ENCODE assay signal across 26 mouse cellular contexts in the genomic region with DNA sequence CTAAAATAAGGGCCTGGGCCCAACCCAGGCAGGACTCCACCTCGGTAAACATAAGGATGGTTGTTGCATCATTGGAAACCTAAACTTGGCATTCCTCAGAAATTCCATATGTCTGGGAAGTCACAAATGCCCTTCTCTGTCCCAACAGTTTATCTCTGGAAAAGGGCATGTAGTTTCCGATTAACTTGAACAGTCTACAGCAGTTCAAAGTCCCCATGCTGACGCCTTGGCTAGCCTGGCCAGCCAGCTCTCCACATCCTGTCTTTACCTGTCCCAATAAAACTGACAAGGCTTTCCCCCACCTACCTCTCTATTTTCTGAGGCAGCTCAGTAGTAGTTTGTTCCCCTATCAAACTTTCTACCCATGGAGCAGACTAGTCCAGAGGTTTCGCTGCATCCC.
A peak's percentile ranks its signal among the peaks of the same experiment; 100 is the strongest.
DNase-seq lines count a peak whose midpoint lies in the region; ATAC-seq and TF ChIP-seq lines count a peak whose summit lies in the region.
"Had no signal": no experiment of that assay in that cellular context is flagged by ENCODE, and none has a peak within 500 bp of the region (broad histone marks: within the 10 kb centered on the region; RNA-seq: fewer than 3 reads in every experiment).

No protein-coding gene starts in this region.

- no peak for ATAC-seq in kidney, embryonic 14.5 days (ENCODE audit: low FRiP score, low TSS enrichment)
- ATAC-seq: forebrain, embryonic 13.5 days; forebrain, embryonic 16.5 days; Patski had no signal

- no peak overlapping the region for H3K4me2 ChIP-seq in kidney, embryonic 14.5 days (replicated peaks; ENCODE audit: low read depth, low read length)
- H3K4me2 ChIP-seq: forebrain, embryonic 13.5 days; heart, embryonic 13.5 days; hindbrain, embryonic 12.5 days; hindbrain, embryonic 15.5 days had no signal

- no peaks in the 10 kb centered on the region for H3K36me3 ChIP-seq in kidney, adult 2 months (ENCODE audit: control insufficient read depth, insufficient read depth, low read length)
- no peaks in the 10 kb centered on the region for H3K36me3 ChIP-seq in kidney, embryonic 14.5 days (ENCODE audit: control insufficient read depth, insufficient read depth, low read length)
- H3K36me3 ChIP-seq: forebrain, embryonic 10.5 days; G1E; heart, embryonic 10.5 days; heart, embryonic 13.5 days; hindbrain, embryonic 12.5 days; hindbrain, embryonic 15.5 days had no signal

- peak; percentile 35 for DNase-seq in kidney, adult 2 months
- no peak for DNase-seq in kidney, adult 18-20 months
- peak; percentile 3 to 18 for DNase-seq in kidney, postnatal 36 days
- peak; percentile 53 for DNase-seq in yolk sac, embryonic 10.5 days (ENCODE audit: low spot score)
- no peak for DNase-seq in layer of hippocampus, postnatal 10 days (ENCODE audit: low spot score in 2 of 2)
- DNase-seq: adrenal gland, postnatal 10 days; adrenal gland, postnatal 36 days; B cell, adult 2 months; cerebellum, adult 18-20 months; cerebellum, adult 9-10 months; cerebellum, postnatal 14 days; gastrocnemius, postnatal 10 days; gastrocnemius, postnatal 36 days; heart, adult 2 months; heart, postnatal 14 days had no signal

- no peak for TF ChIP-seq POLR2A in kidney, adult 2 months (IDR thresholded peaks at IDR 0.05; ENCODE audit: low read depth, low read length)

- H3K9me3 ChIP-seq in kidney, embryonic 14.5 days (ENCODE audit: control insufficient read depth, low read length): no peaks in the 10 kb centered on the region
- H3K9me3 ChIP-seq: forebrain, embryonic 10.5 days; forebrain, embryonic 13.5 days; heart, embryonic 10.5 days; hindbrain, embryonic 12.5 days; hindbrain, embryonic 15.5 days had no signal

- 71% methylated on average over 4 of the region's 4 CpGs for WGBS in kidney, adult 2 months
- 92% methylated on average over 4 of the region's 4 CpGs for WGBS in kidney, embryonic 14.5 days

- no peak overlapping the region for H3K4me3 ChIP-seq in kidney, adult 2 months (ENCODE audit: insufficient read depth, low read depth, low read length)
- no peak overlapping the region for H3K4me3 ChIP-seq in kidney, embryonic 14.5 days (ENCODE audit: low read length)
- H3K4me3 ChIP-seq: forebrain, embryonic 10.5 days; forebrain, embryonic 13.5 days; heart, adult 2 months; heart, embryonic 10.5 days; heart, embryonic 13.5 days; hindbrain, embryonic 12.5 days; hindbrain, embryonic 15.5 days had no signal

- no peaks in the 10 kb centered on the region; the same call in 1 of the 2 replicates for H3K27me3 ChIP-seq in kidney, adult 2 months (replicated peaks; ENCODE audit: control insufficient read depth, insufficient read depth, low read length)
- H3K27me3 ChIP-seq in kidney, embryonic 14.5 days (ENCODE audit: control insufficient read depth, insufficient read depth, low read length): no peaks in the 10 kb centered on the region
- H3K27me3 ChIP-seq: CH12.LX; forebrain, embryonic 13.5 days; heart, embryonic 13.5 days; hindbrain, embryonic 12.5 days; hindbrain, embryonic 15.5 days; Patski had no signal

- no peak for TF ChIP-seq CTCF in kidney, adult 2 months (conservative IDR thresholded peaks at IDR 0.05; ENCODE audit: insufficient read depth, insufficient read length, low read depth, low read length)

- no peak overlapping the region for H3K27ac ChIP-seq in kidney, adult 2 months (ENCODE audit: insufficient read depth, low read depth, low read length)
- no peak overlapping the region for H3K27ac ChIP-seq in kidney, embryonic 14.5 days (ENCODE audit: low read depth, low read length)
- H3K27ac ChIP-seq: forebrain, embryonic 10.5 days; forebrain, embryonic 13.5 days; heart, adult 2 months; heart, embryonic 10.5 days; heart, embryonic 13.5 days; hindbrain, embryonic 12.5 days; hindbrain, embryonic 15.5 days had no signal

- H3K4me1 ChIP-seq in kidney, adult 2 months (ENCODE audit: control insufficient read depth, insufficient read depth, low read length): no peaks in the 10 kb centered on the region; the same call in 1 of the 2 replicates
- H3K4me1 ChIP-seq in kidney, embryonic 14.5 days (ENCODE audit: control insufficient read depth, insufficient read depth, low read length): no peaks in the 10 kb centered on the region
- H3K4me1 ChIP-seq: forebrain, embryonic 13.5 days; heart, embryonic 10.5 days; heart, embryonic 13.5 days; hindbrain, embryonic 12.5 days; hindbrain, embryonic 15.5 days had no signal

- no peak overlapping the region for H3K9ac ChIP-seq in kidney, embryonic 14.5 days (ENCODE audit: low read depth, low read length)
- H3K9ac ChIP-seq: forebrain, embryonic 13.5 days; heart, embryonic 13.5 days; hindbrain, embryonic 12.5 days; hindbrain, embryonic 15.5 days had no signal

Comparison
In these comparisons a context has a peak if more than half of its experiments do, and no peak if none do; other contexts are left out.
1. DNase-seq: peak in kidney, adult 2 months (single experiment), kidney, postnatal 36 days (2 of 2) and yolk sac, embryonic 10.5 days (single experiment); none in kidney, adult 18-20 months (single experiment) and layer of hippocampus, postnatal 10 days (0 of 2).